Mouse (Mus musculus): Measurements from ENCODE around the gene Il1rl2.

GRCm38 (mm10) chr1:40292231-40292630 is 32.2 kb upstream of the Il1rl2 start:
- no peak for TF ChIP-seq ZC3H11A (IDR thresholded peaks at IDR 0.05; ENCODE audit: low read depth, low read length)
- TF ChIP-seq CTCF (IDR thresholded peaks at IDR 0.05 in 2 of 3, conservative IDR thresholded peaks at IDR 0.05 in 1 of 3; ENCODE audit: control insufficient read depth in 1 of 3, insufficient read depth in 1 of 3, low read depth in 2 of 3, low read length in 3 of 3, poor library complexity in 1 of 3, severe bottlenecking in 1 of 3): no peak
- TF ChIP-seq GATA1 (IDR thresholded peaks at IDR 0.05; ENCODE audit: low read depth, low read length): no peak
- no peak for TF ChIP-seq MAX (IDR thresholded peaks at IDR 0.05; ENCODE audit: low read length)
- no peak for TF ChIP-seq GABPA (IDR thresholded peaks at IDR 0.05; ENCODE audit: low read depth, low read length)
- no peak for TF ChIP-seq MAFK (IDR thresholded peaks at IDR 0.05; ENCODE audit: borderline replicate concordance, low read depth, low read length)
- no peak for TF ChIP-seq ZNF384 (IDR thresholded peaks at IDR 0.05; ENCODE audit: low read depth, low read length)
- TF ChIP-seq POLR2A (IDR thresholded peaks at IDR 0.05; ENCODE audit: control insufficient read depth in 1 of 2, insufficient read depth in 1 of 2, low read depth in 1 of 2, low read length in 2 of 2, poor library complexity in 1 of 2): no peak

Measured in MEL (cell line).